ENCODE assay signal across 1 mouse cellular context in genomic region chrX:20913726-20914125, GRCm38 (mm10).
TF ChIP-seq lines count a peak whose summit lies in the region.

No protein-coding gene starts in this region.

TF ChIP-seq in MEL, 35 proteins besides CTCF, POLR2A, EP300 and RAD21 (continued from another document):
- TF ChIP-seq UBTF (IDR thresholded peaks at IDR 0.05; ENCODE audit: borderline replicate concordance, insufficient read depth, low read depth, low read length) (no peak), POLR2AphosphoS2 (IDR thresholded peaks at IDR 0.05; ENCODE audit: low read length) (no peak), ZKSCAN1 (IDR thresholded peaks at IDR 0.05; ENCODE audit: low read depth, low read length) (no peak), MYB (IDR thresholded peaks at IDR 0.05; ENCODE audit: low read depth, low read length) (no peak), MAFK (IDR thresholded peaks at IDR 0.05; ENCODE audit: borderline replicate concordance, low read depth, low read length) (no peak), ZNF384 (IDR thresholded peaks at IDR 0.05; ENCODE audit: low read depth, low read length) (no peak)
